Mouse (Mus musculus): ENCODE measurements at regions not wholly inside any gene's neighbourhood (a gene's known extent, or its start where the extent isn't known, plus 50 kb on each side); places are given as distances from the start of the nearest gene placed in this dataset.

DNA sequence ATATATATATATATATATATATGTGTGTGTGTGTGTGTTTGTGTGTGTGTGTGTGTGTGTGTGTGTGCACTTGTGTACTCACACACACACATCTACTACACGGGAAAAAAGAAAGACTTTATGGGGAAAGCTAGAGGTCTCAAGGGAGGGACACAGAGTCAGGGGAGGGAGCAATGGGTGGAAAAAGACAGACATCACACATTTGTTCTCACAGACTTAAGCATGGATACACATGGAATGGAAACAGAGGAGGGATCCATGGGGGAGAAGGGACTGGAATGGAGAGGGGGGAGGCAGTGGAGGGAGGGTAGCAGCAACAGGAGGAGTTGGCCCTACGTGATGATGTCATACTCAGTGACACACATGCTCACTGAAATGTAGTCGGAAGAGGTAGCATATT, 248.3 kb downstream of the Cryba4 start:
- TF ChIP-seq CTCF (IDR thresholded peaks at IDR 0.05; ENCODE audit: low read depth) = no peak
- no peak for TF ChIP-seq EP300 (IDR thresholded peaks at IDR 0.05; ENCODE audit: low read depth)

All from liver, postnatal 0 days (tissue).